Mouse (Mus musculus) hindbrain, postnatal 0 days (tissue): ENCODE data around the gene Plod2. TPM values are rescaled to one million over a fixed set of nuclear protein-coding genes. Genes with fewer than 3 reads are reported as not detected.

Source experiments
- ATAC-seq: fragments of 200-750 bp; cut with Nextera tagmentation; 2 replicates; pipeline ENCODE4 v1.8.0; 2017; ENCODE audit warnings: mild to moderate bottlenecking, moderate TSS enrichment, moderate library complexity
- DNase-seq: peaks from one replicate; pipeline ENCODE4 v3.0.0-alpha.2; 2015; ENCODE audit warnings: low spot score
- H3K27ac ChIP-seq: fragments of 300-500 bp; sonication (generic); 2 replicates; pipeline ENCODE4 v1.5.1; 2014; ENCODE audit warnings: mild to moderate bottlenecking
- H3K27me3 ChIP-seq: fragments of 300-500 bp; sonication (generic); 2 replicates; pipeline ENCODE4 v1.6.1; 2014; ENCODE audit warnings: low read length, mixed read lengths; ENCODE audit not compliant: insufficient read depth
- H3K36me3 ChIP-seq: fragments of 300-500 bp; sonication (generic); 2 replicates; pipeline ENCODE4 v1.6.1; 2014; ENCODE audit warnings: low read length, mixed read lengths; ENCODE audit not compliant: insufficient read depth
- H3K4me1 ChIP-seq: fragments of 300-500 bp; sonication (generic); 2 replicates; pipeline ENCODE4 v1.6.1; 2014; ENCODE audit warnings: antibody characterized with exemption, low read length, mixed read lengths; ENCODE audit not compliant: insufficient read depth
- H3K4me2 ChIP-seq: fragments of 300-500 bp; sonication (generic); 2 replicates; pipeline ENCODE4 v1.6.1; 2014; ENCODE audit warnings: low read depth, mild to moderate bottlenecking, low read length, moderate library complexity, mixed read lengths
- H3K4me3 ChIP-seq: fragments of 300-500 bp; sonication (generic); 2 replicates; pipeline ENCODE4 v1.5.1; 2014; ENCODE audit warnings: low read length
- H3K9ac ChIP-seq: fragments of 300-500 bp; sonication (generic); replicated peaks from 2 replicates; pipeline ENCODE4 v1.6.1; 2014; ENCODE audit warnings: mild to moderate bottlenecking, low read length, moderate library complexity, mixed read lengths
- H3K9me3 ChIP-seq: fragments of 300-500 bp; sonication (generic); 2 replicates; pipeline ENCODE4 v1.6.1; 2016; ENCODE audit warnings: low read length, mixed read lengths
- CTCF ChIP-seq: IDR thresholded peaks from 2 replicates; pipeline ENCODE4 v1.5.1; 2016; ENCODE audit warnings: antibody characterized with exemption, control low read depth, low read depth
- WGBS: fragments of 180-500 bp; shearing (Covaris S2); extraction: QIAGEN DNeasy Blood & Tissue Kit; methylation state at CpG from one replicate; pipeline ENCODE4 v1.1.7; 2014; 5-methylcytosine and 5-hydroxymethylcytosine counted together
- polyA plus RNA-seq: library from polyadenylated mRNA; unstranded; fragments of >200 nt; fragmentation: Nextera tagmentation; extraction: Ambion mirVana; gene quantifications from 2 replicates; pipeline ENCODE4 v1.2.1, GENCODE M21; 2015
- total RNA-seq: library from RNA; depleted of rRNA; stranded (reverse); fragments of >200 nt; gene quantifications from 2 replicates; pipeline ENCODE4 v1.2.3, GENCODE M21; 2014; rRNA removed

Plod2 gene
- total and polyA plus RNA-seq, 2 experiments from 2014 or later: 7.1 to 14.1 TPM

DNA sequence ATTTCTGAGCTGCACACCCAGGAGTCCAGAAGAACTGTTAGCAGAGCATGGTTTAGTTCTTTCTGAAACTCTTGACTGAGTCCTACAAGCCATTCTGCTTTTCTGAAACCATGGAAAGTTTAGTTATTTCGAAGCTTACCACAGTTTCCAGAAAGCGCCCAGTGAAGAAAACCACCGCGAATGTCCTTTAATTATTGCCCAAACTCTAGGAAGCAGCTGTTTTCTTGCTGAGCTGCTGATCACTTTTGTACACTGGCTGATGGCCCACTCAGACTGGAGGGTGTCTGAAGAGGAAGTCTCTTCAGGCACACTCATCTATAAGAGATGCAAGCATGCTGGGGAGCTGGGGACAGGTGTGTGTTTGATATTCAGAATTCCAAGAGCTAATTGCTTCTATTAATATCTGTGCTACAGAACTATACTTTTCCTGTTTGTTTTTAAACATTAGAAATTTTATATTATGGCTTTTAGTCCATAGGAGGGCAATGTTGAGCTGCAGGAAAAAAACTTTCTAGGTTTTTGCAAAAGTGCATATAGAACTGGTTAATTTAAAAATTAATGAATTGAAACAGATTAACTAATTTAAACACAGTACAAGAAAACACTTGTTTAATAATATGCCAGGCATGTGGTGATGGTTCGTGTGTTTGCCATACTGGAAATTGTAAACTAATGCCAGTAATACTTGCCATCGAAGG, 97.3 kb downstream of the Plod2 start:
- TF ChIP-seq CTCF: peak; percentile 42

DNA sequence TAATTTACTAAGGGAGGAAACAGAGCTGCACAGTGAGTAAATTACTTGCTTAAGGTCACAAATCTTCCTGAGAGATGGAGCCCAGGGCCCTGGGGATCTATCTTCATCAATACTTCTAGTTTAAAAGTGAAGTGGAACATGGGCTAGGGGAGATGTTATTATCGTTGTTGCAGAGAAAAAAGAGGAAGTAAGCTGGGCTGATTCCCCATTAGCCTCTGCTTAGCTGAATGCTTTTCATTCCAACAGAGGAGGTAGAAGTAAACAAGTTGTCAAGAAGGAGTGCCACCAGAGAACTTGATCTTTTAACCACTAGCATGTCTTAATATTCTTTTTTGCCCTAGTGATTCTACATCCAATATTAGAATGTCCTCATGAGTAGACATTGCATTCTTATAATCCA, 99.7 kb downstream of the Plod2 start:
- Histone ChIP-seq H3K9me3 (no peaks in the 10 kb centered on the region), H3K4me2 (no peak overlapping the region), H3K4me3 (no peak overlapping the region), H3K4me1 (no peaks in the 10 kb centered on the region), H3K27me3 (no peaks in the 10 kb centered on the region), H3K9ac (no peak overlapping the region), H3K36me3 (no peaks in the 10 kb centered on the region), H3K27ac (no peak overlapping the region)
- DNase-seq (no peak), ATAC-seq (no peak)
- TF ChIP-seq CTCF: no peak
- WGBS: 67% methylated on average over 1 of the region's 1 CpGs

More for the DNA sequence above, 97.3 kb downstream of the Plod2 start:
- Histone ChIP-seq H3K4me3 (no peak overlapping the region), H3K27me3 (no peaks in the 10 kb centered on the region), H3K27ac (no peak overlapping the region), H3K9ac (no peak overlapping the region), H3K9me3 (no peaks in the 10 kb centered on the region), H3K4me2 (no peak overlapping the region), H3K36me3 (no peaks in the 10 kb centered on the region), H3K4me1 (no peaks in the 10 kb centered on the region)
- WGBS: 80% methylated on average over 6 of the region's 6 CpGs
- ATAC-seq (no peak), DNase-seq (peak; percentile 60)

Other genes starting within 250 kb of the Plod2 start
- gene 1700057G04Rik, start 232.8 kb upstream of the Plod2 start, total RNA-seq: not detected in 2 replicates
- not detected in 2 replicates for gene 1700057G04Rik, start 232.8 kb upstream of the Plod2 start, polyA plus RNA-seq
- gene Plscr4, start 84.8 kb upstream of the Plod2 start, total RNA-seq: 2.8 and 3.8 TPM in 2 replicates
- gene Plscr4, start 84.8 kb upstream of the Plod2 start, polyA plus RNA-seq: 5.7 and 5.9 TPM in 2 replicates